Mouse (Mus musculus) neural tube, embryonic 15.5 days (tissue): Measurements from ENCODE around the gene Fto. TPM values are rescaled to one million over a fixed set of nuclear protein-coding genes. Genes with fewer than 3 reads are reported as not detected.

Source experiments
- ATAC-seq: fragments of 200-750 bp; cut with Nextera tagmentation; 2 replicates; pipeline ENCODE4 v1.8.0; 2017; ENCODE audit warnings: mild to moderate bottlenecking, moderate TSS enrichment, moderate library complexity; ENCODE audit not compliant: low FRiP score
- H3K27ac ChIP-seq: fragments of 300-500 bp; sonication (generic); replicated peaks from 2 replicates; pipeline ENCODE4 v1.5.1; 2015; ENCODE audit warnings: mild to moderate bottlenecking, inconsistent platforms
- H3K27me3 ChIP-seq: fragments of 300-500 bp; sonication (generic); replicated peaks from 2 replicates; pipeline ENCODE4 v1.6.1; 2015; ENCODE audit warnings: inconsistent platforms
- H3K36me3 ChIP-seq: fragments of 300-500 bp; sonication (generic); 2 replicates; pipeline ENCODE4 v1.6.1; 2015; ENCODE audit warnings: inconsistent platforms
- H3K4me1 ChIP-seq: fragments of 300-500 bp; sonication (generic); 2 replicates; pipeline ENCODE4 v1.6.1; 2015; ENCODE audit warnings: inconsistent platforms
- H3K4me2 ChIP-seq: fragments of 300-500 bp; sonication (generic); 2 replicates; pipeline ENCODE4 v1.6.1; 2015; ENCODE audit warnings: inconsistent platforms, mild to moderate bottlenecking, moderate library complexity
- H3K4me3 ChIP-seq: fragments of 300-500 bp; sonication (generic); replicated peaks from 2 replicates; pipeline ENCODE4 v1.5.1; 2015; ENCODE audit warnings: mild to moderate bottlenecking, inconsistent platforms
- H3K9ac ChIP-seq: fragments of 300-500 bp; sonication (generic); replicated peaks from 2 replicates; pipeline ENCODE4 v1.6.1; 2015; ENCODE audit warnings: mild to moderate bottlenecking, inconsistent platforms
- H3K9me3 ChIP-seq: fragments of 300-500 bp; sonication (generic); replicated peaks from 2 replicates; pipeline ENCODE4 v1.6.1; 2016; ENCODE audit warnings: inconsistent platforms
- WGBS: fragments of 180-500 bp; shearing (Covaris S2); methylation state at CpG from one replicate; pipeline ENCODE4 v1.1.7; 2015; ENCODE audit warnings: mixed read lengths; 5-methylcytosine and 5-hydroxymethylcytosine counted together
- polyA plus RNA-seq: library from polyadenylated mRNA; unstranded; fragments of >200 nt; fragmentation: Nextera tagmentation; extraction: Ambion mirVana; gene quantifications from 2 replicates; pipeline ENCODE4 v1.2.1, GENCODE M21; 2015

Gene Fto
- polyA plus RNA-seq, 1 experiment from 2014 or later, result 135 TPM

GRCm38 (mm10) chr8:91469441-91469840 is 156.1 kb downstream of the Fto start:
- ATAC-seq, result no peak
- Histone ChIP-seq H3K4me2 (no peak overlapping the region), H3K9me3 (no peaks in the 10 kb centered on the region), H3K36me3 (peaks cover 4% of the 10 kb centered on the region), H3K9ac (no peak overlapping the region), H3K4me3 (no peak overlapping the region), H3K27ac (no peak overlapping the region), H3K27me3 (no peaks in the 10 kb centered on the region), H3K4me1 (no peaks in the 10 kb centered on the region)
- WGBS, result 87% methylated on average over 8 of the region's 8 CpGs

DNA sequence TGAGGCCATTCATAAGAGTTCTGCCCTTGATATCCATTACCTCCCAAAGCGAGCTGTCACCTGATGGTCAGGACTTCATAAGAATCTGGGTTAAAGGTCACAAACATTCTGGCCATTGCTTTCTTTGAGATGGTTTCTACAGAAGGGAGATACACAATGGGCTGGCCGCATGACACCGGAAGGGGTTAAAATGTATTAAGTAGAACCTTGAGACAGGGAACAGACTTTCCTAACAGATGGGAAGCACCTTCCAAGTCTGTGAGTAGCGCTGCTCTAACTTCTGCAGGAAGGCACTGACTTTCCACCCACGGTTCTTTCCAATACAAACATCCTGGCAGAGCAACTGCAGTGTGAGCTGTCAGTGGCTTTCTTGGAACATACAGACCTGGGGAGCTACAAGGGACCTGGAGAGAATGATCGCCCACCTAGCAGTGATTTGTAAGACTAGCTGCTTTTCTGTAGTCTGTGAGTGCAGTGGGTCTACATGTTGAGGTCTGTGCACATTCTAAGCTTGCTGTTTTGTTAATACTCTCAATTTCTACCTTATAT is 161.5 kb downstream of the Fto start:
- ATAC-seq, result no peak
- Histone ChIP-seq H3K9ac (no peak overlapping the region), H3K27me3 (no peaks in the 10 kb centered on the region), H3K4me1 (no peaks in the 10 kb centered on the region), H3K9me3 (no peaks in the 10 kb centered on the region), H3K27ac (no peak overlapping the region), H3K4me2 (no peak overlapping the region), H3K4me3 (no peak overlapping the region), H3K36me3 (peaks cover 10% of the 10 kb centered on the region)
- 93% methylated on average over 6 of the region's 6 CpGs for WGBS

- no peaks in the 10 kb centered on the region for H3K27me3 ChIP-seq
- H3K9me3 ChIP-seq, result no peaks in the 10 kb centered on the region
- no peak overlapping the region for H3K4me3 ChIP-seq
- no peaks in the 10 kb centered on the region for H3K4me1 ChIP-seq
- H3K9ac ChIP-seq, result no peak overlapping the region
- H3K4me2 ChIP-seq, result no peak overlapping the region
- 95% methylated on average over 5 of the region's 5 CpGs for WGBS
- H3K27ac ChIP-seq, result no peak overlapping the region
- ATAC-seq, result no peak
- H3K36me3 ChIP-seq, result peaks cover 10% of the 10 kb centered on the region
These were observed 163.7 kb downstream of the Fto start for GRCm38 (mm10) chr8:91476988-91477387.

DNA sequence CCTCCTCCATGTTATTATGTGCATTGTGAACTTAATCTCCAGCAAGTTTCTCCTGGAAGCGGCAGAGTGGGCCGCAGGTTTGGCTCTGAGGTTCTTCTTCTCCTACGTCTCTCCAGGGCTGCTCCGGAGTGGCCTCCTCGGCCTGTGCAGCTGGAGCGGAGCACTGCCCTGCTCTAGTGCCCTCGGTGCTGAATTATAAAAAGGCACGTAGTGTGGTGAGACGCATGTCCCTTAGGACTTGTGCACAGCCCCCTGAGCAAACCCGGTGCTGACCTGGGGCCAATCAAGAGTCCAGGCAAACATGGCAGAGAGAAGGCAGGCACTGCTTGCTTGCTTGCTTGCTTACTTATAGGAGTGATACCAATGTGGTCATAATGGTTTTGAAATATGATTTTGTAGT is 164.1 kb downstream of the Fto start:
- Histone ChIP-seq H3K9ac (no peak overlapping the region), H3K4me3 (no peak overlapping the region), H3K4me2 (no peak overlapping the region), H3K36me3 (peaks cover 10% of the 10 kb centered on the region), H3K9me3 (no peaks in the 10 kb centered on the region), H3K27ac (no peak overlapping the region), H3K27me3 (no peaks in the 10 kb centered on the region), H3K4me1 (no peaks in the 10 kb centered on the region)
- ATAC-seq, result no peak
- WGBS, result 92% methylated on average over 10 of the region's 10 CpGs

DNA sequence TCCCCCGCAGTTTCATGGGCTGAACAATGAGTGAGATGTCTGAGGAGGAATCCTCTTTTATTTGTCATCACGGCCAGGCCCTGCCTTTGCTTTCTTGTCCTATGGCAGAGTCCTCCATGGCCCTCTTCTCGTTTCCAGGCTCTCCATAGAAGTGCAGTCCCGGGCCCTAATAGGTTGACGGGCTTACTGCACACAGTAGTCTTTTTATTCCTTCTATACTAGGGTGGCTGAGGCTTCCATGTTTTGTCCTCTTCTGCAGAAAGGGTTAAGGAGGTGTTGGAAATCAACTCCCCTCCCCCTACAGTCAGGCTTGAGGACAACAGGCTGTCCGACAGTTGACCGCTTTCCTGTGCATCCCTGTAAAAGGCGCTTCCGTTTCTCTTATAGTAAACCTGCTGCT is 169.2 kb downstream of the Fto start:
- no peak overlapping the region for H3K4me2 ChIP-seq
- H3K4me1 ChIP-seq, result no peaks in the 10 kb centered on the region
- no peaks in the 10 kb centered on the region for H3K9me3 ChIP-seq
- ATAC-seq, result no peak
- WGBS, result 64% methylated on average over 9 of the region's 9 CpGs
- no peak overlapping the region for H3K9ac ChIP-seq
- H3K36me3 ChIP-seq, result peaks cover 6% of the 10 kb centered on the region
- no peak overlapping the region for H3K4me3 ChIP-seq
- H3K27ac ChIP-seq, result no peak overlapping the region
- no peaks in the 10 kb centered on the region for H3K27me3 ChIP-seq

DNA sequence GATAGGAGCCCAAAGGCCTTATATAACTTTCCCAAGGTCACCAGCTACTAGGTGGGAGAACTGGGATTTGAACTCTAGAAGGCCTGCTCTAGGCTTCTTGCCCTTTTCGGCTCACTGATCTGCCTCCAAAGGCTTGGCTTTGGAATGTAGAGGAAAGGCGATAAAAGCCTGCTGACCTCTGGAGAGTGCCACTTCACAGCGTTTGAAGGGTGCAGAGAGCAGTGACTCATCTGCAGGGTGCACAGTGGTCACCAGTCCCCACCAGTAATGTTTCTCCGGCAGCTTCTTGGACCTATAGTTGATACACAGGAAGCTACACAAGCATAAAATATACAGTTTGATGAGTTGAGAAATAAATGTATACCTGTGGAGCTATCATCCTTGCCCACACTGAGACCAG is 173.1 kb downstream of the Fto start:
- WGBS, result 84% methylated on average over 4 of the region's 4 CpGs
- Histone ChIP-seq H3K27me3 (peaks cover 12% of the 10 kb centered on the region; the same call in 1 of the 2 replicates), H3K9me3 (no peaks in the 10 kb centered on the region), H3K9ac (no peak overlapping the region), H3K4me1 (peaks cover 6% of the 10 kb centered on the region), H3K27ac (no peak overlapping the region), H3K4me3 (no peak overlapping the region), H3K4me2 (no peak overlapping the region), H3K36me3 (peaks cover 6% of the 10 kb centered on the region; the same call in 1 of the 2 replicates)
- ATAC-seq, result no peak

DNA sequence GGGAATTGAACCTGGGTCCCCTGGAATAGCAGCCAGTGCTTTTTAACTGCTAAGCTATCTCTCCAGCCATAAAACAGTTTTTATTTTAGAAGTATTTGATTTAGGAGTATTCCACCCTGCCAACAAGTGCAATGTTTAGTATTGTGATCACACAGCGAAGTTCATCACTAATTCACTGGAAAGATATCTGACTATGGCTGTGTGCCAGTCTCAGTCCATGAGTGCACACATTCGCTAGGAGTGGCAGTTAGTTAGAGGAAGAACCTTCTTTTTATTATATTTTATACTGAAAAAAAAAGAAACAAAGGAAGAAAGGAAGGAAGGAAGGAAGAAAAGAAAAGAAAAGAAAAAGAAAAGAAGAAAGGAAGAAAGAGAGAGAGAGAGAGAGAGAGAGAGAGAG is 174.1 kb downstream of the Fto start:
- ATAC-seq, result no peak
- H3K9me3 ChIP-seq, result no peaks in the 10 kb centered on the region
- H3K4me3 ChIP-seq, result no peak overlapping the region
- H3K27me3 ChIP-seq, result peaks cover 12% of the 10 kb centered on the region; the same call in 1 of the 2 replicates
- 88% methylated on average over 2 of the region's 2 CpGs for WGBS
- peaks cover 6% of the 10 kb centered on the region; the same call in 1 of the 2 replicates for H3K36me3 ChIP-seq
- H3K27ac ChIP-seq, result no peak overlapping the region
- H3K4me2 ChIP-seq, result no peak overlapping the region
- peaks cover 6% of the 10 kb centered on the region for H3K4me1 ChIP-seq
- no peak overlapping the region for H3K9ac ChIP-seq

DNA sequence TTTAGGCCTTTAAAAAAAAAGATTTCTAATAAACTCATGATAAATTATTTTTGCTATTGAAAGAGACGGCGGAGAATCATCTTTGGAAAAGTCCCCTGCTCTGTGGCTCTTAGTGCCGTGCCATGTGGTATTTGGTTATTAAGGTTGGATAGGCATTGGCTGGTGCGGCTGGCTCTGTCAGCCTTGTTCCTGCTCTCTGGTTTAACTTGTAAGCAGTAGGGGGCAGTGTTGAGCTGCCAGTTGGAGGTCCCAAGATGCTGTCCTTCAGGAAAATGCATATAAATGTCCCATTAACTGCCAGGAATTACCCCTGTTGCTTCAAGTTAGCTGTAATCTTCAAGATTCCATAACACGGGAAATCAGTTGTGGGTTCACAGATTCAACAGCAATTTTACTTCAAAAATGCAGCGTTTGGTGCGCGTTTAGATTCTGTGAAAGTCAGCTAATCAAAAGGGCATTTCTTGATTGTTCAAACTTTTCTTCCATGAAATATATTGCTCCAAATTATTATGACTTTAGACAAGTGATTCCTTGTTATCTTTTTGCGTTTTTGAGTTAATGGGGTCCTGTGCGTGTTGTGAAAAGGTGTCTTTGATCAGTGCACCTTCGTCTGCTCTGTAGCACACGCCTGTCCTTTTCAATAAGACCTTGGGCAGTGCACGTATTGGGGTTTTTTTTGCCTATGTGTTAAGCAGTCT is 174.9 kb downstream of the Fto start:
- 54% methylated on average over 13 of the region's 13 CpGs for WGBS
- Histone ChIP-seq H3K27ac (no peak overlapping the region), H3K9ac (no peak overlapping the region), H3K4me2 (no peak overlapping the region), H3K36me3 (peaks cover 6% of the 10 kb centered on the region; the same call in 1 of the 2 replicates), H3K4me1 (peaks cover 6% of the 10 kb centered on the region), H3K9me3 (no peaks in the 10 kb centered on the region), H3K27me3 (peaks cover 12% of the 10 kb centered on the region; the same call in 1 of the 2 replicates), H3K4me3 (no peak overlapping the region)
- ATAC-seq, result no peak

GRCm38 (mm10) chr8:91488784-91489450 is 175.6 kb downstream of the Fto start:
- Histone ChIP-seq H3K4me1 (peaks cover 6% of the 10 kb centered on the region), H3K36me3 (peaks cover 6% of the 10 kb centered on the region; the same call in 1 of the 2 replicates), H3K4me2 (no peak overlapping the region), H3K27ac (no peak overlapping the region), H3K9me3 (no peaks in the 10 kb centered on the region), H3K4me3 (no peak overlapping the region), H3K27me3 (peaks cover 12% of the 10 kb centered on the region; the same call in 1 of the 2 replicates), H3K9ac (no peak overlapping the region)
- no peak for ATAC-seq
- WGBS, result 51% methylated on average over 10 of the region's 10 CpGs

DNA sequence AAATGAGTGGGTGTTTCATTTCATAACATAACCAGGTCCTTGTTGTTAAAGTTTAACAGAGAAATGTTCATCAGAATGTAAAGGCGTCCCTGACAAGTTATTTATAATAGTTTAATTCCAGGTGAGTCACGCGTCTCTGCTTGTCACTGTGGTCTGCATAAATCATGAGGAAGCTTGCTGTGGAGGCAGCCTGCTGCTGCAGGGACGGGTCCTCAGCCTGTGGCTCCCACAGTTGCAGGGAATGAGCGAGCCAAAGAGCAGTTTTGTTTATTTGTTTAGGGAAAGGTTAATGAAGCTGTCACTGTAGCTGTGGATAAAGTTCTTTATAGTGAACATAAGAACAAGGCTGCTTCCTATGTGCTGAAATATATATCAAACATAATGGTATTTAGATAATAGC is 176.7 kb downstream of the Fto start:
- Histone ChIP-seq H3K27me3 (peaks cover 12% of the 10 kb centered on the region; the same call in 1 of the 2 replicates), H3K9me3 (no peaks in the 10 kb centered on the region), H3K4me2 (no peak overlapping the region), H3K36me3 (peaks cover 4% of the 10 kb centered on the region; the same call in 1 of the 2 replicates), H3K4me3 (no peak overlapping the region), H3K9ac (no peak overlapping the region), H3K4me1 (peaks cover 6% of the 10 kb centered on the region), H3K27ac (no peak overlapping the region)
- 38% methylated on average over 5 of the region's 5 CpGs for WGBS
- no peak for ATAC-seq

DNA sequence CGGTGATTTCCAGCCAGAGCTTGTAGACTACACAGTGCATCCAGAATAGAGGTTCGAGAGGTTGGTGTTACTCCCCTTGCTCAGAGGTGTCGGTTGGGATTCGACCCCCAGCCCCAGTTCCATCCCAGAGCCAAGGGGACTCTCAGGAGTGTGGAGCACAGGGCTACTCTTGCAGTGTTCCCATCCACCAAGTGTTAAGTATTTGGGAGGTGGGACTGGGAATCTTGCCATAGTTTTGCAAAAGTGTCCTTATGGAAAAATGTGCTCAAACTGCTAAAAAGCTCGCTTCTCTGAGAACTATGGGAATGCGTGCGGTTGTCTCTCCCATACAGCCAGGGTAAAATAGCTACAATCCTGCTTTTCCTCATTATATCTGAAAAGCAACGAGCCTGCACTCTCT is 180.0 kb downstream of the Fto start:
- H3K27ac ChIP-seq, result no peak overlapping the region
- peaks cover 6% of the 10 kb centered on the region for H3K4me1 ChIP-seq
- no peak overlapping the region for H3K4me3 ChIP-seq
- ATAC-seq, result no peak
- H3K9me3 ChIP-seq, result no peaks in the 10 kb centered on the region
- peaks cover 11% of the 10 kb centered on the region; the same call in 1 of the 2 replicates for H3K27me3 ChIP-seq
- WGBS, result 84% methylated on average over 8 of the region's 8 CpGs
- no peaks in the 10 kb centered on the region for H3K36me3 ChIP-seq
- H3K9ac ChIP-seq, result no peak overlapping the region
- no peak overlapping the region for H3K4me2 ChIP-seq
